Mouse (Mus musculus) forebrain, embryonic 15.5 days (tissue): ENCODE data around the gene Esm1. TPM values are rescaled to one million over a fixed set of nuclear protein-coding genes. Genes with fewer than 3 reads are reported as not detected.

Experiments used
- ATAC-seq: fragments of 200-750 bp; cut with Nextera tagmentation; replicated peaks from 2 replicates; pipeline ENCODE4 v1.8.0; 2017; ENCODE audit warnings: mild to moderate bottlenecking, moderate TSS enrichment, moderate library complexity
- H3K27ac ChIP-seq: fragments of 300-500 bp; sonication (generic); replicated peaks from 2 replicates; pipeline ENCODE4 v1.5.1; 2015; ENCODE audit warnings: mild to moderate bottlenecking, inconsistent platforms
- H3K27me3 ChIP-seq: fragments of 300-500 bp; sonication (generic); 2 replicates; pipeline ENCODE4 v1.6.1; 2015; ENCODE audit warnings: inconsistent platforms
- H3K36me3 ChIP-seq: fragments of 300-500 bp; sonication (generic); 2 replicates; pipeline ENCODE4 v1.6.1; 2015; ENCODE audit warnings: mild to moderate bottlenecking, inconsistent platforms
- H3K4me1 ChIP-seq: fragments of 300-500 bp; sonication (generic); 2 replicates; pipeline ENCODE4 v1.6.1; 2015; ENCODE audit warnings: inconsistent platforms
- H3K4me2 ChIP-seq: fragments of 300-500 bp; sonication (generic); replicated peaks from 2 replicates; pipeline ENCODE4 v1.6.1; 2015; ENCODE audit warnings: mild to moderate bottlenecking, inconsistent platforms
- H3K4me3 ChIP-seq: fragments of 300-500 bp; sonication (generic); 2 replicates; pipeline ENCODE4 v1.5.1; 2015; ENCODE audit warnings: mild to moderate bottlenecking, inconsistent platforms
- H3K9ac ChIP-seq: fragments of 300-500 bp; sonication (generic); replicated peaks from 2 replicates; pipeline ENCODE4 v1.6.1; 2015; ENCODE audit warnings: mild to moderate bottlenecking, inconsistent platforms
- H3K9me3 ChIP-seq: fragments of 300-500 bp; sonication (generic); 2 replicates; pipeline ENCODE4 v1.6.1; 2016; ENCODE audit warnings: inconsistent platforms
- WGBS: fragments of 180-500 bp; shearing (Covaris S2); methylation state at CpG from one replicate; pipeline ENCODE4 v1.1.7; 2015; ENCODE audit warnings: mixed read lengths; 5-methylcytosine and 5-hydroxymethylcytosine counted together
- polyA plus RNA-seq: library from polyadenylated mRNA; unstranded; fragments of >200 nt; fragmentation: Nextera tagmentation; extraction: Ambion mirVana; gene quantifications from 2 replicates; pipeline ENCODE4 v1.2.1, GENCODE M21; 2015

The Esm1 gene
- 1.2 and 5.8 TPM in 2 replicates for polyA plus RNA-seq

- ATAC-seq = no peak
- Histone ChIP-seq H3K4me2 (0 out of 2 replicates have a peak within 1 kb of the TSS, but pooled peaks have one; percentile 10), H3K9me3 (no peaks in the 10 kb centered on the region), H3K36me3 (no peaks in the 10 kb centered on the region), H3K27me3 (no peaks in the 10 kb centered on the region), H3K27ac (no peak within 1 kb of the TSS), H3K4me1 (no peaks in the 10 kb centered on the region), H3K4me3 (no peak within 1 kb of the TSS), H3K9ac (no peak within 1 kb of the TSS)
- 53% methylated on average over 15 of the region's 15 CpGs for WGBS
These were observed at the start of gene Esm1 for GRCm38 (mm10) chr13:113209624-113210023. Esm1 (plus strand) TSS chr13:113209659.

- no peak for ATAC-seq
- 90% methylated on average over 5 of the region's 5 CpGs for WGBS
These were observed 45.0 kb upstream of the Esm1 start for GRCm38 (mm10) chr13:113164252-113165005.

GRCm38 (mm10) chr13:113168018-113168534 lies 41.4 kb upstream of the Esm1 start:
- no peaks in the 10 kb centered on the region for H3K9me3 ChIP-seq
- no peak overlapping the region for H3K4me2 ChIP-seq
- ATAC-seq = no peak
- no peaks in the 10 kb centered on the region for H3K4me1 ChIP-seq
- no peak overlapping the region for H3K4me3 ChIP-seq
- WGBS = 82% methylated on average over 9 of the region's 9 CpGs
- no peaks in the 10 kb centered on the region for H3K36me3 ChIP-seq
- no peak overlapping the region for H3K27ac ChIP-seq
- H3K27me3 ChIP-seq = no peaks in the 10 kb centered on the region
- no peak overlapping the region for H3K9ac ChIP-seq

More at GRCm38 (mm10) chr13:113164252-113165005, 45.0 kb upstream of the Esm1 start:
- Histone ChIP-seq H3K9me3 (no peaks in the 10 kb centered on the region), H3K27ac (no peak overlapping the region), H3K36me3 (no peaks in the 10 kb centered on the region), H3K4me1 (no peaks in the 10 kb centered on the region), H3K9ac (no peak overlapping the region), H3K4me3 (no peak overlapping the region), H3K4me2 (no peak overlapping the region), H3K27me3 (no peaks in the 10 kb centered on the region)

GRCm38 (mm10) chr13:113170256-113170655 lies 39.2 kb upstream of the Esm1 start:
- H3K27ac ChIP-seq = no peak overlapping the region
- no peak overlapping the region for H3K4me3 ChIP-seq
- no peaks in the 10 kb centered on the region for H3K9me3 ChIP-seq
- no peak overlapping the region for H3K4me2 ChIP-seq
- H3K9ac ChIP-seq = no peak overlapping the region
- H3K27me3 ChIP-seq = no peaks in the 10 kb centered on the region
- H3K36me3 ChIP-seq = no peaks in the 10 kb centered on the region
- ATAC-seq = no peak
- H3K4me1 ChIP-seq = no peaks in the 10 kb centered on the region

GRCm38 (mm10) chr13:113174162-113174561 lies 35.3 kb upstream of the Esm1 start:
- H3K9me3 ChIP-seq = no peaks in the 10 kb centered on the region
- no peaks in the 10 kb centered on the region for H3K4me1 ChIP-seq
- H3K4me2 ChIP-seq = no peak overlapping the region
- H3K36me3 ChIP-seq = no peaks in the 10 kb centered on the region
- no peak for ATAC-seq
- WGBS = 91% methylated on average over 6 of the region's 6 CpGs
- H3K9ac ChIP-seq = no peak overlapping the region
- no peaks in the 10 kb centered on the region for H3K27me3 ChIP-seq
- H3K4me3 ChIP-seq = no peak overlapping the region
- H3K27ac ChIP-seq = no peak overlapping the region

- H3K27ac ChIP-seq = no peak overlapping the region
- H3K4me3 ChIP-seq = no peak overlapping the region
- no peaks in the 10 kb centered on the region for H3K36me3 ChIP-seq
- no peak for ATAC-seq
- H3K27me3 ChIP-seq = no peaks in the 10 kb centered on the region
- H3K4me2 ChIP-seq = no peak overlapping the region
- no peaks in the 10 kb centered on the region for H3K4me1 ChIP-seq
- H3K9ac ChIP-seq = no peak overlapping the region
- no peaks in the 10 kb centered on the region for H3K9me3 ChIP-seq
- WGBS = 95% methylated on average over 8 of the region's 8 CpGs
These were observed 26.1 kb upstream of the Esm1 start for GRCm38 (mm10) chr13:113183310-113183709.

- H3K9me3 ChIP-seq = no peaks in the 10 kb centered on the region
- H3K4me2 ChIP-seq = no peak overlapping the region
- H3K27ac ChIP-seq = no peak overlapping the region
- no peak overlapping the region for H3K9ac ChIP-seq
- no peaks in the 10 kb centered on the region for H3K4me1 ChIP-seq
- no peaks in the 10 kb centered on the region for H3K27me3 ChIP-seq
- WGBS = 86% methylated on average over 4 of the region's 4 CpGs
- ATAC-seq = no peak
- H3K4me3 ChIP-seq = no peak overlapping the region
- H3K36me3 ChIP-seq = no peaks in the 10 kb centered on the region
These were observed 25.7 kb upstream of the Esm1 start for GRCm38 (mm10) chr13:113183720-113184119.

- Histone ChIP-seq H3K4me1 (no peaks in the 10 kb centered on the region), H3K9ac (no peak overlapping the region), H3K27ac (no peak overlapping the region), H3K4me3 (no peak overlapping the region), H3K9me3 (no peaks in the 10 kb centered on the region), H3K4me2 (no peak overlapping the region), H3K36me3 (no peaks in the 10 kb centered on the region), H3K27me3 (no peaks in the 10 kb centered on the region)
- no peak for ATAC-seq
- 58% methylated on average over 13 of the region's 13 CpGs for WGBS
These were observed 12.4 kb upstream of the Esm1 start for GRCm38 (mm10) chr13:113196808-113197674.

GRCm38 (mm10) chr13:113197872-113198502 lies 11.5 kb upstream of the Esm1 start:
- H3K36me3 ChIP-seq = no peaks in the 10 kb centered on the region
- no peak overlapping the region for H3K4me2 ChIP-seq
- H3K27ac ChIP-seq = no peak overlapping the region
- H3K27me3 ChIP-seq = no peaks in the 10 kb centered on the region
- H3K4me3 ChIP-seq = no peak overlapping the region
- H3K9me3 ChIP-seq = no peaks in the 10 kb centered on the region
- no peaks in the 10 kb centered on the region for H3K4me1 ChIP-seq
- 84% methylated on average over 9 of the region's 9 CpGs for WGBS
- no peak for ATAC-seq
- H3K9ac ChIP-seq = no peak overlapping the region

- Histone ChIP-seq H3K36me3 (no peaks in the 10 kb centered on the region), H3K27me3 (no peaks in the 10 kb centered on the region), H3K9ac (no peak overlapping the region), H3K4me2 (no peak overlapping the region), H3K4me1 (no peaks in the 10 kb centered on the region), H3K4me3 (no peak overlapping the region), H3K9me3 (no peaks in the 10 kb centered on the region), H3K27ac (no peak overlapping the region)
- ATAC-seq = no peak
- 70% methylated on average over 3 of the region's 3 CpGs for WGBS
These were observed 10.1 kb upstream of the Esm1 start for GRCm38 (mm10) chr13:113199331-113199730.

- Histone ChIP-seq H3K4me2 (no peak overlapping the region), H3K9ac (no peak overlapping the region), H3K36me3 (no peaks in the 10 kb centered on the region), H3K27ac (no peak overlapping the region), H3K9me3 (no peaks in the 10 kb centered on the region), H3K4me3 (no peak overlapping the region), H3K4me1 (no peaks in the 10 kb centered on the region), H3K27me3 (no peaks in the 10 kb centered on the region)
- 85% methylated on average over 8 of the region's 8 CpGs for WGBS
- ATAC-seq = no peak
These were observed 8.7 kb upstream of the Esm1 start for GRCm38 (mm10) chr13:113200726-113201125.

GRCm38 (mm10) chr13:113201631-113202030 lies 7.8 kb upstream of the Esm1 start:
- H3K9ac ChIP-seq = no peak overlapping the region
- H3K4me1 ChIP-seq = no peaks in the 10 kb centered on the region
- H3K36me3 ChIP-seq = no peaks in the 10 kb centered on the region
- no peak overlapping the region for H3K27ac ChIP-seq
- no peaks in the 10 kb centered on the region for H3K27me3 ChIP-seq
- H3K4me2 ChIP-seq = no peak overlapping the region
- H3K9me3 ChIP-seq = no peaks in the 10 kb centered on the region
- 87% methylated on average over 2 of the region's 2 CpGs for WGBS
- H3K4me3 ChIP-seq = no peak overlapping the region
- ATAC-seq = no peak
